Comparison of ENCODE assay signal across 16 mouse cellular contexts in genomic region chr13:25781161-25781560, GRCm38 (mm10).
DNase-seq lines count a peak whose midpoint lies in the region; ATAC-seq and TF ChIP-seq lines count a peak whose summit lies in the region.
"Had no signal": no experiment of that assay in that cellular context is flagged by ENCODE, and none has a peak within 500 bp of the region (broad histone marks: within the 10 kb centered on the region; RNA-seq: fewer than 3 reads in every experiment).

No protein-coding gene starts in this region.

- no peak overlapping the region for H3K9ac ChIP-seq in hindbrain, embryonic 12.5 days
- H3K9ac ChIP-seq: embryonic facial prominence, embryonic 15.5 days; midbrain, embryonic 13.5 days; neural tube, embryonic 12.5 days had no signal

- no peak overlapping the region for H3K4me2 ChIP-seq in hindbrain, embryonic 12.5 days (replicated peaks)
- H3K4me2 ChIP-seq: embryonic facial prominence, embryonic 15.5 days; midbrain, embryonic 13.5 days; neural tube, embryonic 12.5 days had no signal

- H3K36me3 ChIP-seq in kidney, adult 2 months (ENCODE audit: control insufficient read depth, insufficient read depth, low read length) = no peaks in the 10 kb centered on the region
- H3K36me3 ChIP-seq in hindbrain, embryonic 12.5 days = no peaks in the 10 kb centered on the region
- H3K36me3 ChIP-seq: embryonic facial prominence, embryonic 15.5 days; midbrain, embryonic 13.5 days; neural tube, embryonic 12.5 days had no signal

- peak; percentile 8 for DNase-seq in adrenal gland, postnatal 14 days
- no peak for DNase-seq in adrenal gland, adult 18-20 months (ENCODE audit: low spot score in 2 of 2)
- DNase-seq in kidney, adult 2 months = peak; percentile 55
- no peak for DNase-seq in kidney, postnatal 25 days
- DNase-seq in urinary bladder, postnatal 14 days (ENCODE audit: low spot score) = peak; percentile 14
- DNase-seq in urinary bladder, adult 18-20 months (ENCODE audit: low spot score in 2 of 2) = no peak
- no peak for DNase-seq in thymus, postnatal 25 days
- DNase-seq: cerebellum, postnatal 25 days; liver; lung, postnatal 14 days; right cerebral cortex, postnatal 14 days had no signal

- H3K27ac ChIP-seq in kidney, adult 2 months (ENCODE audit: insufficient read depth, low read depth, low read length) = no peak overlapping the region
- no peak overlapping the region for H3K27ac ChIP-seq in hindbrain, embryonic 12.5 days
- H3K27ac ChIP-seq: embryonic facial prominence, embryonic 15.5 days; midbrain, embryonic 13.5 days; neural tube, embryonic 12.5 days had no signal

- H3K9me3 ChIP-seq in hindbrain, embryonic 12.5 days (replicated peaks) = no peaks in the 10 kb centered on the region
- H3K9me3 ChIP-seq: embryonic facial prominence, embryonic 15.5 days; midbrain, embryonic 13.5 days; neural tube, embryonic 12.5 days had no signal

- no peak overlapping the region for H3K4me3 ChIP-seq in kidney, adult 2 months (ENCODE audit: insufficient read depth, low read depth, low read length)
- H3K4me3 ChIP-seq in hindbrain, embryonic 12.5 days = no peak overlapping the region
- H3K4me3 ChIP-seq: embryonic facial prominence, embryonic 15.5 days; midbrain, embryonic 13.5 days; neural tube, embryonic 12.5 days had no signal

- no peak for TF ChIP-seq CTCF in kidney, adult 2 months (conservative IDR thresholded peaks at IDR 0.05; ENCODE audit: insufficient read depth, insufficient read length, low read depth, low read length)

- no peak for ATAC-seq in hindbrain, embryonic 12.5 days (ENCODE audit: low FRiP score)
- ATAC-seq: forebrain, embryonic 14.5 days; midbrain, embryonic 13.5 days had no signal

- H3K4me1 ChIP-seq in kidney, adult 2 months (ENCODE audit: control insufficient read depth, insufficient read depth, low read length) = no peaks in the 10 kb centered on the region
- no peaks in the 10 kb centered on the region for H3K4me1 ChIP-seq in hindbrain, embryonic 12.5 days
- H3K4me1 ChIP-seq: embryonic facial prominence, embryonic 15.5 days; midbrain, embryonic 13.5 days; neural tube, embryonic 12.5 days had no signal

- TF ChIP-seq POLR2A in kidney, adult 2 months (IDR thresholded peaks at IDR 0.05; ENCODE audit: low read depth, low read length) = no peak

- no peaks in the 10 kb centered on the region for H3K27me3 ChIP-seq in kidney, adult 2 months (replicated peaks; ENCODE audit: control insufficient read depth, insufficient read depth, low read length)
- H3K27me3 ChIP-seq in hindbrain, embryonic 12.5 days = no peaks in the 10 kb centered on the region
- H3K27me3 ChIP-seq: embryonic facial prominence, embryonic 15.5 days; midbrain, embryonic 13.5 days; neural tube, embryonic 12.5 days had no signal

- 44% methylated on average over 5 of the region's 5 CpGs for WGBS in kidney, adult 2 months
- 86% methylated on average over 5 of the region's 5 CpGs for WGBS in hindbrain, embryonic 12.5 days

Comparison
In these comparisons a context has a peak if more than half of its experiments do, and no peak if none do; other contexts are left out.
1. DNase-seq: peak in adrenal gland, postnatal 14 days (single experiment), kidney, adult 2 months (single experiment) and urinary bladder, postnatal 14 days (single experiment); none in adrenal gland, adult 18-20 months (0 of 2), kidney, postnatal 25 days (0 of 2), urinary bladder, adult 18-20 months (0 of 2) and thymus, postnatal 25 days (single experiment).